Mouse (Mus musculus): Measurements from ENCODE around the gene Tdrd7.
A peak's percentile ranks its signal among the peaks of the same experiment; 100 is the strongest.

The Tdrd7 gene

DNA sequence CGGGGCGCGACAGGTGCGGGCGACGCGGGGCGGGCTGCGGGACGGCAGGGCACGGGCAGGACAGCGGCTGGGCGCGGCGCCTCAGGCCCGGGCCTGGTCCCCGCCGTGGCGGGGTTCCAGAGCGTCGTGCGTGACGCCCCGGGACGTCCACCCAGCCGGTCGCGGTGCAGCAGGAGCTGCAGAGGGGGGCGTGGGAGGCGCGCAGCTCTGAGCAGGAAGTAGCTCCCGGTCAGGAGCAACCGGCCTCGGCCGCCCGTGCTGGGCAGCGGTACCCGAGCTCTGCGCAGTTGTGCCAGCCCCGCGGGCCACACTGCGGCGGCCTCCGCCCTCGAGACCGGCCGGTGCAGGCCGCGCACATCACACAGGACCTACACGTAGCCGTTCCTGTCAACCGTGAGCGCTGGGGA, 7.3 kb downstream of the Tdrd7 start:
- no peak for DNase-seq (ENCODE audit: low read depth, low spot score)

DNA sequence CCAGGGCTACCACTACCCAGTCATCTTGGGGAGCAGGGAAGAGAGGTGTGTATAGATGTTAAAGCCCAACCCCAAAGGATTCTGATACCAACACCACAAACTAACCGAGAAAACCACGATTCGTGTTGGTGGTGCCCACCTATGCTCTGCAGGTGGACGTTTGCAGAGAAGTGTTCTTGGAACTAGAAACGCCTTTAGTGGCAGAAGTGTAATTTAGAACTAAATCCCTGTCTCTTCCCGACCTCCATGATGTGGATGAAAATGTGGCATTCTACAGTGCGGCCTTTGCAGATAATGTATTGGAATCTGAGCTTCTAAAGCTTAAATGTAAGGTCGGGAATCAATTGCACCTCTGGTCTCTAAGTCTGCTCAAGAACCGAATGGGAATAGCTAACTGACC, 7.8 kb downstream of the Tdrd7 start:
- DNase-seq (ENCODE audit: low read depth, low spot score): no peak

- no peak for DNase-seq (ENCODE audit: low read depth, low spot score)
These were observed 12.0 kb downstream of the Tdrd7 start for GRCm38 (mm10) chr4:45976931-45977667.

- DNase-seq (ENCODE audit: low read depth, low spot score): no peak
These were observed 14.8 kb downstream of the Tdrd7 start for GRCm38 (mm10) chr4:45979916-45980315.

DNA sequence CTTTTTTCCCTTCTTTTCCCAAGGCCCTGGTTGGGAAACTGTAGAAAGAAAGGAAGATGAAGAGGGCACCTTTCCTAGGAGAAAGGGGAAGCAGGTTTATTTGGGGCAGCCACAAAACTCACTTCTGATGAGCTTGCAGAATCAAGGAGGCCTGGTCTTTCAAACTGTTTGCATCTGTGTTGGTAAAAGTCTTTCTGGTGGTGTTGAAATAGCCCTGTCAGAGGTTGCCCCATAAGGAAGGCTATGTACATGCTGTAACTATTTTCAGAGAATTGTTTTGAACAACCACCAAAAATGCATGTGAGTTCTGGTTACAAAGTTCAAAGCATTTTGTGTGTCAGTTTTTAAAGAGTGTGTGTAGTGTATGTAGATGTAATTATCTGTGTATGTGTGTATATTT, 15.9 kb downstream of the Tdrd7 start:
- DNase-seq (ENCODE audit: low read depth, low spot score): no peak

DNA sequence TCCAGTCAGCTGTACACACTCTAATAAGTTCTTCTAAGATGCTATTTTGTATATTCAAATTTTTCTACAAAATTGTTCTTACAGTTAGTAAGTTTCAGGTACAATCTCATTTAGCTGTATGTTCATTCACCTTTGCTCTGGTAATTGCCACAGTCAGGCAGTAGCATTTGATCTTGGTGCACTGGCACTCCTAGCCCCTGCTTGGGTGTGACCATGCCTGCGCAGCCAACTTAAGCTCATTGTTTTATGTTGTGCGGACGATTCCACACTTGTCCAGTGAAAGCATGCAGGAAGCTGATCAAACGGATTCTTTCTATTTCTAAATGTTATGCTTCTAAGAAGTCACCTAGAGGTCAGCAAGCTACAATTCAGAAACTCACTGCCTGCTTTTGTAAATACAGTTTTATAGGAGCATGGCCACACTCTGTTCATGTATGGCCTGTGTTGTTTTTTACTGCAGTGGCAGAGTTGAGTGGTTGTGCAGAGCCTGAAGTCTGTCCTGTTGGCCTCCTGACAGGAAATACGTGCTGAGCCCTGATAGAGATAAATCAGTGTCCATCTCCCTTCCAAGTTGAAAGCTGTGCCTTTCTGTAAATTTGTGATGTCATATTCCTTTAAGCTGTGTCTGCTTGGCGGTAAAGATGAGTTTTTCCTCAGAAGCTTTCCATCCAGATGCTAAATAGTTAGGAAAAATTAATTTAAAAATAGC, 25.4 kb downstream of the Tdrd7 start:
- no peak for DNase-seq (ENCODE audit: low read depth, low spot score)

GRCm38 (mm10) chr4:45998536-45998935, 33.4 kb downstream of the Tdrd7 start:
- no peak for DNase-seq (ENCODE audit: low read depth, low spot score)

- no peak for DNase-seq (ENCODE audit: low read depth, low spot score)
These were observed 43.1 kb downstream of the Tdrd7 start for GRCm38 (mm10) chr4:46008142-46008793.

DNA sequence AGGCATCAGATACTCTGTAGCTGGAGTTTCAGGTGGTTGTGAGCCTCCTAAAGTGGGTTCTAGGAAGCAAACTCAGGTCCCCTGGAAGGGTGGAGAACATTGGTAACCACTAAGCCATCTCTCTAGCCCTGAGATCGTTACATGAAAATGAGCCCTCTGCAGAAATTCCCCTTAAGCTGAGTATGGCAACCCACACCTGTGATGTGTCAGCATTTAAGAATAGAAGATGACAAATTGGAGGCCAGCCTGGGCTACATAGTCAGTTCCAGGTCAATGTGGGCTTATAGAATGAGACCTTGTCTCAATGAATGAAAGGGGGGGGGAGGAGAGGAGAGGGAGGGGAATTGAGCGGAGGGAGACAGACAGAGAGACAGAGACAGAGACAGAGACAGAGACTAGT, 46.6 kb downstream of the Tdrd7 start:
- no peak for DNase-seq (ENCODE audit: low read depth, low spot score)

- DNase-seq (ENCODE audit: low read depth, low spot score): no peak
These were observed 50.5 kb downstream of the Tdrd7 start for GRCm38 (mm10) chr4:46015605-46016004.

DNA sequence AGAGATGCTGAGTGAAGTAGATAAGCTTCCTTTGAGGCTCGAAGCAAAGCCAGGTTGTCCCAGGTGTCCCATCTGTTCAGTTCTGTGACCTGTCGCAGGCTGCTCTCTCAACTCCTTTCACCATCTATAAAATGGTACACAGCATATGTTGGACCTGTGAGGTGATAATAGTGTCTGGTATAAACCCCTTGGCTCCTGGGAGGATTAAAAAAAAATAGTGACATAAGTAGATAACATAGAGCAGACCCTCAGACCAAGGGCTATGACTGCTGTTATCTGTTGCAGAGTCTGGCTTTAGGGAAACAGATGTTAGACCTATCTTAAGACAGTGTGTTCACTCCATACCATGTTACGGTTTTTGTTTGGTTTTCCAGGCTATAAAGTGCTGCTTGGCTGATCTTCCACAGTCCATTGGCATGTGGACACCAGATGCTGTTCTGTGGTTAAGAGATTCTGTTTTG, 57.9 kb downstream of the Tdrd7 start:
- peak; percentile 55 for DNase-seq (ENCODE audit: low read depth, low spot score)

- DNase-seq (ENCODE audit: low read depth, low spot score): no peak
These were observed 60.8 kb downstream of the Tdrd7 start for GRCm38 (mm10) chr4:46025893-46026292.

DNA sequence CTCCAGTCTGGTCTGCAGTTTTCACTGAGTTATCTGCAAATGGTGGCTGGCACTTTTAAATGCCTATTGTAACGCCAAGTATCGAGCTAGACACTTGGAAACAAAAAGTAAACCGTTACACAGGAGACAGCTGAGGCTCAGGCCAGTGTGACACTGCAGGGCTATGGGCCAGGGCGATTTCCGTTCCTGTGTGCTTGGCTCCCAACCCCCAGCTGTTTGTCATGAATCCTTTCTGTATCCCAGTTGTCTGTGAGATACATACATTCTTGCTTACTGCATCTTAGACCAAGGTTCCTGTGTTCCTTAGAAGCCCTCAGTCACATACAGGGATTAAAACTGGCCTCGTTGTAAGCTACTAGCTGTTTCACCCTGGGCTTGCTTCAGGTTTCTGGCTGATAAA, 63.1 kb downstream of the Tdrd7 start:
- no peak for DNase-seq (ENCODE audit: low read depth, low spot score)

GRCm38 (mm10) chr4:46028781-46029180, 63.6 kb downstream of the Tdrd7 start:
- DNase-seq (ENCODE audit: low read depth, low spot score): no peak

DNA sequence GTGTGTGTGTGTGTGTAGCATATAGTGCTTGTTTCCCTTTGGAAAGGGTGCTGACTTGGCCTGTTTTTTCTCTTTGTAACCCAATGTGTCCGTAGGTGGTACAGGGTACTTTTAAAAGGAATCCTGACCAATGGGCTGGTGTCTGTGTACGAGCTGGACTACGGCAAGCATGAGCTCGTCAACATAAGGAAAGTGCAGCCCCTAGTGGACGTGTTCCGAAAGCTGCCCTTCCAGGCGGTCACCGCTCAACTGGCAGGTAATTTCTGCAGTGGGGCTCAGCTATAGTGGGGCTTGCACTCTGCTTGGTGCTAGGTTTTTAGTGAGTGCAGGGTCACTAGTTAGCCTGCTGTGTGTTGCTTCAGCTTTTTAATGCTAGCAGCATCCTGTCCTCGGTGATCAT, 64.4 kb downstream of the Tdrd7 start:
- peak; percentile 48 for DNase-seq (ENCODE audit: low read depth, low spot score)

GRCm38 (mm10) chr4:46032448-46032847, 67.3 kb downstream of the Tdrd7 start:
- no peak for DNase-seq (ENCODE audit: low read depth, low spot score)

DNA sequence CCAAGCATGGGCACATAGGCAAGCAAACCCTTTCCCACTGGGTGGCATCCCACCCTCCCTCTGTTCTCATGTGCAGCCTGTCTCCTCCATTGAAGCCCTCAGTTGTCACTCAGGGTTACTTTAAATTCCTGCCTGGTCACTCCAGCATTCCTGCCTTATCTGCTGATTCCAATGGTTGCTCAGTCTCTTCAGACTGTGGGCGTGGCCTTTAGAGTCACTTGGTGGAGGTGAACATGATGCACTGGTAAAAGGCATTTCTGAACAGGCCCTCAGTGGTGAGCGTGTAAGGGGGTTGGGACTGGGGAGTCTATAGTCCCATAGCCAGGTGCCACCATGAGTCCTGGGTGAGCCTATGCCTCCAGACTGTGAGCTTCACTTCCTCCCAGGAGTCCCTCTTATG, 68.1 kb downstream of the Tdrd7 start:
- no peak for DNase-seq (ENCODE audit: low read depth, low spot score)

GRCm38 (mm10) chr4:46038591-46038891, 73.4 kb downstream of the Tdrd7 start:
- no peak for DNase-seq (ENCODE audit: low read depth, low spot score)

DNA sequence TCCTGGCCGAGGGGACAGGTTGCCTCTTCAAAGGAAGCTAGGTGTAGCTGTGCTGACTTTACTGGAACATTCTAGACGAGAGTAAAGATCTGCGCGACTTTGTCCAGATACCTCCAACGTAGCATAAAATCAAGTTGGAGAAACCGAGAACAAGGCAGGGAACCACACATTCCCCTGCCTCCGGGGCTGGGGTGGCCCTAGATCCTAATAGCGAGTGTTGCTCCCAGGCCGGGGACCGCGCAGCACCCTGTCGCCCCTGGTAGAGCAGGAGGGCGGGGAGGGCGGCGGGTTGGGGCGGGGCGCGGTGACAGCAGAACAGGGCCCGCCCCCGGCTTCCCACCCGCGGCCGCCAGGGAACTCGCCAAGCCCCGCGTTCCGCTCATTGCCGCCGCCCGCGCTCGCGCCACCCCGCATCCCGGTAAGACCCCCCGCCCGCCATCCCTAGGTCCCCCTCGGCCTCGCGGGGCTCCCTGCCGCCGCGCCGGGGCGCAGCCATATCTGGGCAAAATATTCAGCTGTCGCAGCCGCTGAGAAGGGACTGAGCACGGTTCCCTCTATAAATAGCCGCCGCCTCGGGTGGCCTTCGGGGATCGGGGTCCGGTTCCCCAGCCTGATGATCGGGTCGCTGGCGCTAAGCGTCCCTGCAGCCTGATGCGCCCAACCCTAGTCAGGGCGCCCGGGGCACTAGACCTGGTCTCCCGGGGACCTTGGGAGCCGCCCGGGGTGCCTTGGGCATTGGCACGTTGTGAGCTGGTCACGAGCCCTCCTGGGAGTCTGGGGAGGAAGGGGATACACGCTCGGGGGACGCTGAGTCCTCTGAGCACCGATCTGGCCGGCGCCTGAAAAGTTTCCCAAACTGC, 74.0 kb downstream of the Tdrd7 start, which contains the start of gene Tmod1:
Gene Tmod1 (plus strand): TSS at position 44 of the 860 bp plus-strand sequence.
- no peak for DNase-seq (ENCODE audit: low read depth, low spot score)

DNA sequence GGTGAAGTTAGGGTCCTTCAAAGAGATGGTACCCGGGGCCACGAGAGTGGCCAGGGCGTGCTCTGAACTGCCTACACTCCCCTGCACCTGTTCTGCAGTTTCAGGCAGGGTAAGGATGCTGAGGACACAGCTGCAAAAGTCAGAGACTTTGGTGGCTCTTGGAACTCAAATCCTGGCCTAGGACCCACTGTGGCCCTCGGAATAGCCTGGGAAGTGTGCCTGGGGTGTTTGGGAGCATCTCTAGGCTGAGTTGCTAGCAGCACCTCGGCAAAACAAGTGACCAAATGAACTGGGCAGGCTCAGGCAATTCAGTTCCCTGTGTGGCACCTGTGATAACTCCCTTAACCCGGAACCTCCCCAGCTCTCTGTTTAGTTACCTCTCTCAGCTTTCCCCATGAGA, 74.8 kb downstream of the Tdrd7 start:
- DNase-seq (ENCODE audit: low read depth, low spot score): no peak

DNA sequence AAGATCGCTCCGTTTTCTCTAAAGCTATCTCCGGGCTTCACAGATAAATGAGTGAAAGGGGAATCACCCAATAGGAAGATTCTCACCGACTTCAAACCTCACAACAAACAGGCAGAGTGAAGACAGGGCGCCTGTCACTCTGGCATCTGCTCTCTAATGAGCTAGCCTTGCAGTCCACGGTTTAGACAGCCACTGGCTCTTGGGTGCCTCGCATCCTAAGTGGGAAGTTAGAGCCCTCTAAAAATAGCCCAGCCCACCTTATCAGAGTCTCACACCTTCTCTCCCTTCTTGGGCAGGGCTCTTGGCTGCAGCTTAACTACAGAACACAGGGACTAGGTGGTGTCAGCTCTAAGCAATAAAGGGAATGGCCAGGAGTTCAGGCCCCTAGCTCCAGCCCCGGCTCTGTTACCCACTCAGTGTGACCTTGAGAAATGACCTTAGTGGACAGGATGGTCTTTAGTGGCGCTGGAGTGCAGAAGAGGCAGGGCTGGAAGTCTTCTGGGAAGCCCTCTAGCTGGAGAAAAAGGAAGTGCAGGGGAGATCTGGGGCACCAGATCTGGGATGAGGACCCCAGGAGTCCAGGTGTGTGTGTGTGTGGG, 75.6 kb downstream of the Tdrd7 start:
- no peak for DNase-seq (ENCODE audit: low read depth, low spot score)
